Mouse (Mus musculus) lung, postnatal 0 days (tissue): ENCODE data around the gene Has1. TPM values are rescaled to one million over a fixed set of nuclear protein-coding genes. Genes with fewer than 3 reads are reported as not detected.

Experiments used
- ATAC-seq: fragments of 200-750 bp; cut with Nextera tagmentation; 2 replicates; pipeline ENCODE4 v1.8.0; 2017; ENCODE audit warnings: moderate library complexity
- DNase-seq: peaks from one replicate; pipeline ENCODE4 v3.0.0-alpha.2; 2016; ENCODE audit warnings: low spot score
- H3K27ac ChIP-seq: fragments of 300-500 bp; sonication (generic); 2 replicates; pipeline ENCODE4 v1.5.1; 2014; ENCODE audit warnings: antibody characterized with exemption, mild to moderate bottlenecking, low read length, mixed read lengths
- H3K27me3 ChIP-seq: fragments of 300-500 bp; sonication (generic); replicated peaks from 2 replicates; pipeline ENCODE4 v1.6.1; 2014; ENCODE audit warnings: low read length, mixed read lengths; ENCODE audit not compliant: insufficient read depth
- H3K36me3 ChIP-seq: fragments of 300-500 bp; sonication (generic); 2 replicates; pipeline ENCODE4 v1.6.1; 2014; ENCODE audit warnings: low read length, mixed read lengths; ENCODE audit not compliant: insufficient read depth
- H3K4me1 ChIP-seq: fragments of 300-500 bp; sonication (generic); 2 replicates; pipeline ENCODE4 v1.6.1; 2014; ENCODE audit warnings: antibody characterized with exemption, low read depth, low read length, mixed read lengths; ENCODE audit not compliant: insufficient read depth
- H3K4me2 ChIP-seq: fragments of 300-500 bp; sonication (generic); replicated peaks from 2 replicates; pipeline ENCODE4 v1.6.1; 2014; ENCODE audit warnings: low read depth, mild to moderate bottlenecking, low read length, moderate library complexity, mixed read lengths
- H3K4me3 ChIP-seq: fragments of 300-500 bp; sonication (generic); 2 replicates; pipeline ENCODE4 v1.5.1; 2014; ENCODE audit warnings: low read depth, low read length
- H3K9ac ChIP-seq: fragments of 300-500 bp; sonication (generic); replicated peaks from 2 replicates; pipeline ENCODE4 v1.6.1; 2014; ENCODE audit warnings: low read depth, mild to moderate bottlenecking
- H3K9me3 ChIP-seq: fragments of 300-500 bp; sonication (generic); 2 replicates; pipeline ENCODE4 v1.6.1; 2016; ENCODE audit warnings: low read length, mixed read lengths
- CTCF ChIP-seq: IDR thresholded peaks from 2 replicates; pipeline ENCODE4 v1.5.1; 2016; ENCODE audit warnings: antibody characterized with exemption, mild to moderate bottlenecking
- EP300 ChIP-seq: IDR thresholded peaks from 2 replicates; pipeline ENCODE4 v1.6.1; 2016; ENCODE audit warnings: antibody characterized with exemption, mild to moderate bottlenecking, control low read depth
- WGBS: fragments of 180-500 bp; shearing (Covaris S2); extraction: QIAGEN DNeasy Blood & Tissue Kit; methylation state at CpG from one replicate; pipeline ENCODE4 v1.1.7; 2014; 5-methylcytosine and 5-hydroxymethylcytosine counted together
- polyA plus RNA-seq: library from polyadenylated mRNA; unstranded; fragments of >200 nt; fragmentation: Nextera tagmentation; extraction: Ambion mirVana; gene quantifications from 2 replicates; pipeline ENCODE4 v1.2.1, GENCODE M21; 2015

Gene Has1
- polyA plus RNA-seq, 1 experiment from 2014 or later: 2.4 TPM

GRCm38 (mm10) chr17:17837919-17838701 is 16.9 kb downstream of the Has1 start:
- peak overlapping the region; percentile 73 for H3K4me2 ChIP-seq
- H3K27ac ChIP-seq: peak overlapping the region; percentile 96
- peak; percentile 99 for ATAC-seq
- no peaks in the 10 kb centered on the region for H3K27me3 ChIP-seq
- 2% methylated on average over 42 of the region's 43 CpGs for WGBS
- peak overlapping the region; percentile 50 for H3K4me3 ChIP-seq
- H3K36me3 ChIP-seq: no peaks in the 10 kb centered on the region
- DNase-seq: peak; percentile 99
- TF ChIP-seq EP300 (peak; percentile 83), CTCF (peak; percentile 90)
- peak overlapping the region; percentile 43 for H3K9ac ChIP-seq
- H3K9me3 ChIP-seq: no peaks in the 10 kb centered on the region
- H3K4me1 ChIP-seq: peaks cover 16% of the 10 kb centered on the region; the same call in 1 of the 2 replicates

- Histone ChIP-seq H3K4me1 (peaks cover 16% of the 10 kb centered on the region; the same call in 1 of the 2 replicates), H3K27ac (peak overlapping the region; percentile 96), H3K9me3 (no peaks in the 10 kb centered on the region), H3K36me3 (no peaks in the 10 kb centered on the region), H3K27me3 (no peaks in the 10 kb centered on the region), H3K9ac (peak overlapping the region; percentile 41), H3K4me2 (peak overlapping the region; percentile 73), H3K4me3 (peak overlapping the region; percentile 50)
- TF ChIP-seq EP300 (no peak), CTCF (no peak)
- DNase-seq (no peak), ATAC-seq (no peak)
- 4% methylated on average over 13 of the region's 13 CpGs for WGBS
These were observed 17.6 kb downstream of the Has1 start for GRCm38 (mm10) chr17:17837426-17837825.

- no peak for DNase-seq
- no peaks in the 10 kb centered on the region for H3K9me3 ChIP-seq
- 66% methylated on average over 5 of the region's 5 CpGs for WGBS
- no peaks in the 10 kb centered on the region for H3K36me3 ChIP-seq
- no peak overlapping the region for H3K9ac ChIP-seq
- no peak for ATAC-seq
- H3K4me2 ChIP-seq: no peak overlapping the region
- no peak overlapping the region for H3K27ac ChIP-seq
- TF ChIP-seq CTCF (no peak), EP300 (no peak)
- no peaks in the 10 kb centered on the region for H3K27me3 ChIP-seq
- H3K4me3 ChIP-seq: no peak overlapping the region
- H3K4me1 ChIP-seq: peaks cover 16% of the 10 kb centered on the region; the same call in 1 of the 2 replicates
These were observed 18.9 kb downstream of the Has1 start for GRCm38 (mm10) chr17:17836101-17836500.

- Histone ChIP-seq H3K27me3 (no peaks in the 10 kb centered on the region), H3K27ac (0 out of 2 replicates have a peak overlapping the region, but pooled peaks have one; percentile 14), H3K4me3 (no peak overlapping the region), H3K4me1 (peaks cover 16% of the 10 kb centered on the region; the same call in 1 of the 2 replicates), H3K9ac (no peak overlapping the region), H3K9me3 (no peaks in the 10 kb centered on the region), H3K36me3 (no peaks in the 10 kb centered on the region), H3K4me2 (no peak overlapping the region)
- WGBS: 0% methylated on average over 1 of the region's 1 CpGs
- ATAC-seq: no peak
- DNase-seq: peak; percentile 60
- TF ChIP-seq CTCF (no peak), EP300 (peak; percentile 20; the same call in 1 of the 2 replicates)
These were observed 20.1 kb downstream of the Has1 start for GRCm38 (mm10) chr17:17834896-17835295.

DNA sequence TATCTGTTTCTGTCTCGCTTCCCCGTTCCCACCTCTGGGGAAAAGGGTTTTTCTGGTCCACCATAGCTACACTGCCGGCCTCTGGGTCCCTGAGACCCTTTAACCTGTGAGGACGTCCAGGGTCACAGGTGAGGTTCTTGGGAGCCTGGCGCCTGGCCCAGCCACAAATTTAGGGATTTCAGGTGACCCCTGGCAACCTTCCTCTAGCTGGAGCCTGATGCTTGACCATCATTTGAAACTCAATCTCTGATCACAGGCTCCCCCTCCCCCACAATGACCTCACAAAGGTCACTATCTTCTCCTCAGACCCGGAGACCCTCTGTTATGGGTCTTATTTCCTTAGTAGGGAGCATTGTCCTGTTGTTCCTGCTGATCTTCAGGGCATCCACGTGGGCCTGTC is 24.3 kb downstream of the Has1 start:
- 72% methylated on average over 7 of the region's 7 CpGs for WGBS
- Histone ChIP-seq H3K27ac (no peak overlapping the region), H3K9ac (no peak overlapping the region)

DNA sequence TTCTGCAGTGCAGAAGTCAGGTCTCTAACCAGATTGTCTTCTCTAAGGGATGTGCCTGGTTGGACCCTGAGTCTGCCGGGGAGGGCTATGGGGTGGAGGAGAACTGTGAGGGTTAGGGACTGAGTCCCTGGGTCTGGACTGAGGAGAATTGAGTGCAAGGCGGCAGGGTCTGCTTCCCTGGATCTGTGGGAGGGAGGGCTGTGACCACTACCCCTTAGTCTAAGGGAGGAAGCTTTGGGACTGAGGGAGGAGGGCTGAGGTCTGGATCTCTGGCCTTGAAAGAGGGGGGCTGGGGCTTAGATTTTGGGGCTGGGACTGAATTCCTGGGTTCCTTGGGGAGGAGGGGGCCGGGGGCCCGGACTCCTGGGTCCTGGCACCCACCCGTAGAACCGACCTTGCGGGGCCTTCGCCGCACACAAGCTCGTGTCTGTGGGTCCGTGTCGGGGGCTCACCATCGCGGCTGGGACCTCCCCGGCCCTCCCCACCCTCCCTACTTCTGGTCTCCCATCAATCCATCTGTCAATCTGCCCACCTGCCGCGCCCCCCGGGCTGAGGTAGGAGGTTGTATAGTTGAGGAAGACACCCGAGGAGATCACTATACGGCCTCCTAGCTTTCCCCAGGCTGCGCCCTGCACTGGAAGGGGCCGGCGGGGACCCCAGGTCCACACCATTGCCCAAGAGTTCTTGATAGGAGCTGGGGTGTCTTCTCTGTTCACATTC is 25.0 kb downstream of the Has1 start:
- ATAC-seq (no peak), DNase-seq (no peak)
- H3K36me3 ChIP-seq: no peaks in the 10 kb centered on the region
- 0 out of 2 replicates have a peak overlapping the region, but pooled peaks have one; percentile 8 for H3K9ac ChIP-seq
- H3K4me1 ChIP-seq: peaks cover 8% of the 10 kb centered on the region; the same call in 1 of the 2 replicates
- TF ChIP-seq EP300 (no peak), CTCF (no peak)
- no peaks in the 10 kb centered on the region for H3K27me3 ChIP-seq
- H3K4me3 ChIP-seq: peak overlapping the region; percentile 94
- peak overlapping the region; percentile 99; the same call in 1 of the 2 replicates for H3K27ac ChIP-seq
- H3K4me2 ChIP-seq: peak overlapping the region; percentile 91
- no peaks in the 10 kb centered on the region for H3K9me3 ChIP-seq
- WGBS: 48% methylated on average over 20 of the region's 23 CpGs

More for the DNA sequence above, 24.3 kb downstream of the Has1 start:
- H3K4me2 ChIP-seq: peak overlapping the region; percentile 91; the same call in 1 of the 2 replicates
- no peak overlapping the region for H3K4me3 ChIP-seq
- no peaks in the 10 kb centered on the region for H3K27me3 ChIP-seq
- peaks cover 11% of the 10 kb centered on the region; the same call in 1 of the 2 replicates for H3K4me1 ChIP-seq
- H3K36me3 ChIP-seq: no peaks in the 10 kb centered on the region
- ATAC-seq (no peak), DNase-seq (no peak)
- H3K9me3 ChIP-seq: no peaks in the 10 kb centered on the region
- TF ChIP-seq EP300 (no peak), CTCF (no peak)
